Mouse (Mus musculus) limb, embryonic 14.5 days (tissue): ENCODE results near the gene Apba2. TPM values are rescaled to one million over a fixed set of nuclear protein-coding genes. Genes with fewer than 3 reads are reported as not detected.

ENCODE experiments used
- ATAC-seq: fragments of 200-750 bp; cut with Nextera tagmentation; 2 replicates; pipeline ENCODE4 v1.8.0; 2017; ENCODE audit warnings: low read depth, moderate number of reproducible peaks, moderate TSS enrichment; ENCODE audit not compliant: low FRiP score
- DNase-seq: peaks from one replicate; pipeline ENCODE4 v3.0.0-alpha.2; 2015; ENCODE audit warnings: low spot score
- H3K27ac ChIP-seq: fragments of 300-500 bp; sonication (generic); replicated peaks from 2 replicates; pipeline ENCODE4 v1.5.1; 2014; ENCODE audit warnings: low read depth, mild to moderate bottlenecking, low read length, moderate library complexity, mixed read lengths
- H3K27me3 ChIP-seq: fragments of 300-500 bp; sonication (generic); 2 replicates; pipeline ENCODE4 v1.6.1; 2014; ENCODE audit warnings: low read length, mixed read lengths; ENCODE audit not compliant: control insufficient read depth, insufficient read depth
- H3K36me3 ChIP-seq: fragments of 300-500 bp; sonication (generic); 2 replicates; pipeline ENCODE4 v1.6.1; 2014; ENCODE audit warnings: mild to moderate bottlenecking, low read length, moderate library complexity, mixed read lengths; ENCODE audit not compliant: control insufficient read depth, insufficient read depth
- H3K4me1 ChIP-seq: fragments of 300-500 bp; sonication (generic); 2 replicates; pipeline ENCODE4 v1.6.1; 2014; ENCODE audit warnings: antibody characterized with exemption, low read length, mixed read lengths; ENCODE audit not compliant: control insufficient read depth, insufficient read depth
- H3K4me2 ChIP-seq: fragments of 300-500 bp; sonication (generic); replicated peaks from 2 replicates; pipeline ENCODE4 v1.6.1; 2014; ENCODE audit warnings: low read depth, mild to moderate bottlenecking, low read length, moderate library complexity; ENCODE audit not compliant: severe bottlenecking
- H3K4me3 ChIP-seq: fragments of 300-500 bp; sonication (generic); replicated peaks from 2 replicates; pipeline ENCODE4 v1.5.1; 2014; ENCODE audit warnings: low read length
- H3K9ac ChIP-seq: fragments of 300-500 bp; sonication (generic); 2 replicates; pipeline ENCODE4 v1.6.1; 2014; ENCODE audit warnings: mild to moderate bottlenecking, low read depth, low read length, moderate library complexity; ENCODE audit not compliant: severe bottlenecking
- H3K9me3 ChIP-seq: fragments of 300-500 bp; sonication (generic); 2 replicates; pipeline ENCODE4 v1.6.1; 2016; ENCODE audit warnings: low read length; ENCODE audit not compliant: control insufficient read depth
- POLR2A ChIP-seq: fragments of 200-500 bp; IDR thresholded peaks from 2 replicates; pipeline ENCODE4 v1.8.0; 2012; ENCODE audit warnings: inconsistent platforms, mild to moderate bottlenecking, moderate library complexity, borderline replicate concordance; ENCODE audit not compliant: insufficient read depth, insufficient read length; ENCODE audit errors: extremely low read depth
- WGBS: fragments of 180-500 bp; shearing (Covaris S2); extraction: QIAGEN DNeasy Blood & Tissue Kit; methylation state at CpG from one replicate; pipeline ENCODE4 v1.1.7; 2014; 5-methylcytosine and 5-hydroxymethylcytosine counted together
- polyA plus RNA-seq, 2 experiments: library from polyadenylated mRNA; depleted of rRNA in 1 of 2; stranded (reverse) in 1 of 2; unstranded in 1 of 2; fragments of >200 nt; fragmentation: Nextera tagmentation in 1 of 2; extraction: Ambion mirVana in 1 of 2; gene quantifications; 2 replicates each; pipeline versions ENCODE4 v1.2.1 to v1.2.3; 2012 to 2014

Apba2 gene
- polyA plus RNA-seq, 2 experiments = 7.4 to 10.3 TPM

DNA sequence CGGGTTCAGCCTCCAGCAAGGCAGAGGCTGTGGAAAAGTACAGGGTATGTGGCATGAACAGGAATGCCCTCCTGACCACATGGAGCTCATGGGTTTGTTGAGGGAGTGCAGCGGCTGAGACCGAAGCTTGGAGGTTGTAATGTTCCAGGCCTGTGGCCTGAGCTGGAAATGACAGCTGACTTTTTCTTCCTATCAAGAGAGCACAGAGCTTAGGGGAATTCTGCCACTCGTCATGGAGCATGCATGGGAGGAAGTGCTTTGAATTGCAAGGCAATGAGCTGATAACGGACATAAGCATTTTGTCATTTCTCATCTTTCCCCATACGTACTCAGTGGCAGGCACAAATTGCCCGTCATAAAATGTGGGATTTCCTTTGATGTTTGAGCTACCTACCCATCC is 163.6 kb downstream of the Apba2 start:
- WGBS = 41% methylated on average over 7 of the region's 7 CpGs
- Histone ChIP-seq H3K27ac (no peak overlapping the region), H3K36me3 (no peaks in the 10 kb centered on the region), H3K4me3 (no peak overlapping the region), H3K27me3 (no peaks in the 10 kb centered on the region), H3K9me3 (no peaks in the 10 kb centered on the region), H3K4me1 (no peaks in the 10 kb centered on the region), H3K4me2 (no peak overlapping the region), H3K9ac (no peak overlapping the region)
- ATAC-seq (no peak), DNase-seq (no peak)
- no peak for TF ChIP-seq POLR2A

DNA sequence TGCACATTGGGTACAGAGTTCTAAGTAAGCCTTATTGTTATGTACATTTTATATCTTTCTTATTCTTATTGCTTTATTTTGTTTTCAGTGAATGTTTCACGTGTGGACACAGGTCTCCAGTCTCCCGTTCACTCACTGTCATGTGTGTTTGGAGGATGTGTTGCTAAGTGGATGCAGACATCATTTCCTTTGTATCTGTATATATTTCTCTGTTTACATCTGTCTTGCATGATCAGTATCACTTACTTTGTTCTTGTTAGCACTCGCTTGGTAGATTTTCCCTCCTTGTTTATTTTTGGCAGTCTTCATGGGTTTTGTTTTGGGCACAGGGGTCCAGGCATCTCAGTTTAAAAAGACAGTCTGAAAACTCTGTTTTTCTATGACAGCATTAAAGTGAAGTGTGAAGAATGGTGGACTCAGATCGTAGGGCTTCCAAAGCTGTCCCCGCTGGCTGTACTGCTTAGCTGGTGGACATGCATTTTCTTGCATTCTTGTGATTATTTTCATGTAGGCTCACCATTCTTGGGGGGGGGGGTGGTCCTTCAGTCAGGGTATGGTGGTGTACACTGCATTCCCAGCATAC is 164.3 kb downstream of the Apba2 start:
- no peaks in the 10 kb centered on the region for H3K9me3 ChIP-seq

DNA sequence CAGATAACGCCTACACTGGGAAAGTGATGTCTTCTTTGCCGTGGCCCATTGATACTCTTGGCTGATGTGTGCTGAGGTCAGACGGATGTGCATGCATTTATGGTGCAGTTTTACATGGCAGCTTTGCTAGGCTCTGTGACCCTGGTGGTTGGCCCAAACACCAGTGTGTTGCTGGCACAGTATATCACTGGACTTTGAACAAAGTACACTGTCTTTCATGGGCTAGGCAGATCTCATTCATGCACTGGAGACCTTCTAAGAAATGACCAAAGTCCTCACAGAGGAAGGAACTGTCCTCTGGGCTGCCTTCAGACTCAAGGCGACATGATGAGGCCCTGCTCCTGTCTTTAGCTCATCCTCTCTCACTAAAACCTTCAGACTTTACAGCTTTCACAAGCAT is 166.5 kb downstream of the Apba2 start:
- 91% methylated on average over 4 of the region's 4 CpGs for WGBS
- no peaks in the 10 kb centered on the region for H3K27me3 ChIP-seq
- H3K36me3 ChIP-seq = no peaks in the 10 kb centered on the region
- H3K4me2 ChIP-seq = no peak overlapping the region
- ATAC-seq (no peak), DNase-seq (no peak)
- TF ChIP-seq POLR2A = no peak
- no peak overlapping the region for H3K27ac ChIP-seq
- H3K9ac ChIP-seq = no peak overlapping the region
- no peaks in the 10 kb centered on the region for H3K9me3 ChIP-seq
- no peak overlapping the region for H3K4me3 ChIP-seq
- H3K4me1 ChIP-seq = no peaks in the 10 kb centered on the region

More for the DNA sequence above, 164.3 kb downstream of the Apba2 start:
- WGBS = 77% methylated on average over 5 of the region's 5 CpGs
- Histone ChIP-seq H3K4me2 (no peak overlapping the region), H3K27ac (no peak overlapping the region), H3K36me3 (no peaks in the 10 kb centered on the region), H3K4me1 (no peaks in the 10 kb centered on the region), H3K27me3 (no peaks in the 10 kb centered on the region), H3K4me3 (no peak overlapping the region), H3K9ac (no peak overlapping the region)
- TF ChIP-seq POLR2A = no peak
- DNase-seq (no peak), ATAC-seq (no peak)

DNA sequence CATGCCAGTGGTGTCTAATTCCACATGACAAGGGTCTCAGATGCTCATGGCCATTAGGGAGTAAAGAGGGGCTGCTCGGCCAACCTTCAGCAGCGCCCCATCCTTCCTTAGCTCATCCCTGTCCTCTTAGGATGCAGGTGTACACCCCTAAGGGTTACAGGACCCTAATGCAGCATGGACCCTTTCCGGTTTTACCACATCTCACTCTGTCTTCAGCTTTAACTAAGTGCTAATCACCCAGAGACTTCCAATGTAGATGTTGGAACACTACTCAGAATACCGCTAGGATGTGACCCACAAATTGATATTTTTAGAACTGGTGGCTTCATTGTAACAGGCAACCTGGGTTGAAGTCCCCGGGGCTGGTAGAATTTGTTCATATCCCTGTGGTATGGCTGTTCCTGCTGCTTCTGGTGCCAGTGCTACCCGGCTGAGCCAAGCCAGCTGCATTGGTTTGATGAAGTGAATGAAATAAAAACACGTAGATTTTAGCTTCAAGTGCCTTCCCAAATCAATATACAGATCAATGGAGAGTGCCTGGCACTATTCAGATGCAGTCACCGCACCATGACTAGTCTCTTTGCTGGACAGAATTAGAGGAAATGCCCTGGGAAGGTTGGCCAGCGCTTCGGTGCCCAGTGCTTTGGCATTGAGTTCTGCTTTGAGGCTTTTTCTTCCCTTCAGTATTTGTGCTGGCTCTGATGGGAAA is 178.4 kb downstream of the Apba2 start:
- no peak overlapping the region for H3K4me2 ChIP-seq

DNA sequence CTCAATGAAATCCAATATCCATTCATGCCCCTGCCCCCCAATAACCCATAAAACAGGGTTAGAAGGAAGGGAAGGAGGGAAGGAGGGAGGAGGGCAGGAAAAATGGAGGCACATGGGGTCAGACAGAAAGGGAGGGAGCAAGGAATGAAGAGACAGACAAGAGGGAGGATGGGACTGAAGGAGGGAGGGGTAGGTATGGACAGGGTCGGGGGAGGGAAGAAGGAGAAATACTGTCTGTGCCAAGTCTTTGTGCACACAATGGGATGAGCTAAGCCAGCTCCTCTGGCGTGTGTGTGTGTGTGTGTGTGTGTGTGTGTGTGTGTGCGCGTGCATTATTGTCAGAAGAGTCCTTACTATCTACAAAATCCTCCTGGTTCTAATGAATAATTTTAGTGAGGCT is 183.4 kb downstream of the Apba2 start:
- peaks cover 3% of the 10 kb centered on the region; the same call in 1 of the 2 replicates for H3K4me1 ChIP-seq
- ATAC-seq = no peak
- no peaks in the 10 kb centered on the region; the same call in 1 of the 2 replicates for H3K9me3 ChIP-seq
- no peak for DNase-seq
- H3K4me2 ChIP-seq = no peak overlapping the region
- no peaks in the 10 kb centered on the region for H3K27me3 ChIP-seq
- H3K27ac ChIP-seq = no peak overlapping the region
- no peak overlapping the region for H3K4me3 ChIP-seq
- 56% methylated on average over 4 of the region's 4 CpGs for WGBS
- no peak for TF ChIP-seq POLR2A
- no peaks in the 10 kb centered on the region for H3K36me3 ChIP-seq
- no peak overlapping the region for H3K9ac ChIP-seq

More for the DNA sequence above, 178.4 kb downstream of the Apba2 start:
- no peaks in the 10 kb centered on the region for H3K36me3 ChIP-seq
- H3K4me3 ChIP-seq = no peak overlapping the region
- no peak overlapping the region for H3K27ac ChIP-seq
- no peak for DNase-seq
- TF ChIP-seq POLR2A = no peak
- no peaks in the 10 kb centered on the region for H3K4me1 ChIP-seq
- H3K27me3 ChIP-seq = no peaks in the 10 kb centered on the region
- ATAC-seq = no peak
- WGBS = 90% methylated on average over 10 of the region's 10 CpGs
- H3K9me3 ChIP-seq = no peaks in the 10 kb centered on the region; the same call in 1 of the 2 replicates
- H3K9ac ChIP-seq = no peak overlapping the region
